Mouse (Mus musculus): ENCODE measurements around the gene Dhrs1. TPM values are rescaled to one million over a fixed set of nuclear protein-coding genes. Genes with fewer than 3 reads are reported as not detected.

Gene Dhrs1
- polyA plus RNA-seq, 1 experiment, result 120 TPM

DNA sequence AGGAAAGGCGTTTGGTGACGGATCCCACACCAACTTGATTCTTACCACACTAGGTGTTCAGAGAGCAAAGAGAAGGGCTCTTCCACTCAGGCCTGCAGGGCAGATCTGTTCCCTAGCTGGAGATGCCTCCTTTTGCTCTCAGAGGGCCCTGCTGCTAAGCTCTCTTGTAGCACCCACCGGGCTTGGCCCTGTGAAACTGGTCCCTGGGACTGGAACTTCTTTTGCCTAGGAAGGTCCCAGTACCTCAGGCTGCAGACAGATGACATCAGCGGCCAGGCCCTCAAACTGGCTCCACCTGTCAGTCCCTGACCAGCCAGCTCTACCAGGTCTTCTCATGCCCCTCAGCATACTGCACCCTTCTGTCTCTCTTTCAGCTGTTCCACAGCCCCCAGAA lies 31.8 kb downstream of the Dhrs1 start, which contains the start of gene Tgm1:
Gene Tgm1 (minus strand): TSS at position 198 of the 394 bp plus-strand sequence.
- Histone ChIP-seq H3K4me1 (ENCODE audit: control insufficient read depth, insufficient read depth, low read length) (peaks cover 11% of the 10 kb centered on the region), H3K27ac (ENCODE audit: insufficient read depth, low read depth, low read length) (no peak within 1 kb of the TSS), H3K4me3 (ENCODE audit: insufficient read depth, low read length) (peak within 1 kb of the TSS; percentile 25)
- TF ChIP-seq POLR2A (IDR thresholded peaks at IDR 0.05; ENCODE audit: borderline replicate concordance, low read depth, low read length) (no peak), CTCF (IDR thresholded peaks at IDR 0.05; ENCODE audit: low read depth, low read length) (no peak)

DNA sequence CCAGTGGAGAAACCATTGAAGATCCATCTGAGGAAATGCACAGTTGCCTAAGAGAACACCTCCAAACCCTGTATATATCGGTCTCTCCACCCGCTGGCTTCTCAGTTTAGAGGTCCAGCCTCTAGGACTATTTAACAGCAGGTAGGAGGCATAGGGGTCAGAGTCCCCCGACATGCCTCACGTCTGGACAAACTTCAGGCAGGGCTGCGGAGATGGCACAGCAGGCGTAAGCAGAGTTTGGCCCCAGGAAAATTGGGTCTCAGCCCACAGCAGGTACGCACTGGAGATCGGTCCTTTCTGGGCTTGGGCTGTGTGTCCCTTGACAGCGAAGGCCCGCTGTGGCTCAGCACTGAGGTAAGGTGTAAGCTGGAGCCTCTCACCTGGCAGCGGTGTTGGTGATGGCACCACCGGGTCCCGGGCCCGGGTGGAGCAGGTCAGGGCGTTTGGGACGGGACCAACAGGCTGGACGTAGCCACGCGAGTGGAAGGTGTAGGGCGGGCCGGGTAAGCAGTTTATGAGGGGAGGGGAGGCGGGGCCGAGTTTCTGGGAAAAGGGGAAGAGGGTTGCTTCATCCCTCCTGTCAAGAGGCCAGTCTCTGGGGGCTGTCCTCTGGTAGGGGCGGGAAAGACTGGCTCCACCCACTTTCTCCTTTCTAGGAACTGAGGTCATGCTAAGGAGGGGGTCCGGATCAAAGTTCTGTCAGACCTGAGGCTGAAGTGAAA lies 32.3 kb downstream of the Dhrs1 start:
- no peak for TF ChIP-seq CTCF (IDR thresholded peaks at IDR 0.05; ENCODE audit: low read depth, low read length)
- no peak for TF ChIP-seq POLR2A (IDR thresholded peaks at IDR 0.05; ENCODE audit: borderline replicate concordance, low read depth, low read length)
- Histone ChIP-seq H3K4me1 (ENCODE audit: control insufficient read depth, insufficient read depth, low read length) (peaks cover 11% of the 10 kb centered on the region), H3K4me3 (ENCODE audit: insufficient read depth, low read length) (peak overlapping the region; percentile 25), H3K27ac (ENCODE audit: insufficient read depth, low read depth, low read length) (no peak overlapping the region)

DNA sequence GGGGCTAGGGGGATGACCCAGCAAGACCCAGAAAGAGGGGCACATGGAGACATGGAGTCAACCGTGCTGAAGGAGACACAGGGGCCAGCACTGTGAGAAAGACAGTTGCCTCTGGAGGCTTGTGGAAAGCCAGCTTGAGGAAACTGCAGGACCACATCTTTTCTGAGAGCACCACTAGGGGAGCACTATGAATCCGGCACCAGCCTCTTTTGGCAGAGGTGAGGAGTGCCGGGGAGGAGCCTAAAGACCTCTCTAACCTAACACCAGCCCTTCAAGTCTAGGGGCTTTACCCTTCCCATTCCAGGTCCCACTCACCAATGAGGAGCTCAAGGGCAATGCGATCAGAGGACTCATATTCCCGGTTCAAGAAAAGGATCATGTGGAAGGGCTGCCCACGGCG lies 33.7 kb downstream of the Dhrs1 start:
- TF ChIP-seq POLR2A (IDR thresholded peaks at IDR 0.05; ENCODE audit: borderline replicate concordance, low read depth, low read length), result no peak
- TF ChIP-seq CTCF (IDR thresholded peaks at IDR 0.05; ENCODE audit: low read depth, low read length), result no peak
- Histone ChIP-seq H3K4me1 (ENCODE audit: control insufficient read depth, insufficient read depth, low read length) (peaks cover 11% of the 10 kb centered on the region), H3K4me3 (ENCODE audit: insufficient read depth, low read length) (no peak overlapping the region), H3K27ac (ENCODE audit: insufficient read depth, low read depth, low read length) (no peak overlapping the region)

DNA sequence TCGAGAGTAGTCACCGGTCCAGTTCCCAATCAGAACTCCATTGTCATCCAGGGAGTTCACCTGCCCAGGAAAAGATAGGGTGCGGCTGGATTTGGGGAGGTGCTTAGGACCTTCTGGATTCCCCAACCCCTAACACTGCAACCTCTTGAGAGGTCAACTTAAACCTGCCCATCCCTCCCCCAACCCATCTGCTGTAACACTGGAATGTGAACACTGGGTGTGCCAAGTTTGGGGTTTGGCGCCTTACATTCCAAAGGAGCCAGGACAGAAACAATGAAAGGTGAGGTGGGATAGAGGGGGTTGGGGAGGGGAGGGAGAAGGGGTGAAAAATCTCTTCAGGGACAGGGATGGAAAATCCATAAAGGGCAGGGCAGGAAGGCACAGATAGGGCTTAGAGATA lies 36.0 kb downstream of the Dhrs1 start:
- Histone ChIP-seq H3K27ac (ENCODE audit: insufficient read depth, low read depth, low read length) (no peak overlapping the region), H3K4me3 (ENCODE audit: insufficient read depth, low read length) (no peak overlapping the region), H3K4me1 (ENCODE audit: control insufficient read depth, insufficient read depth, low read length) (peaks cover 11% of the 10 kb centered on the region)
- TF ChIP-seq CTCF (IDR thresholded peaks at IDR 0.05; ENCODE audit: low read depth, low read length), result no peak
- TF ChIP-seq POLR2A (IDR thresholded peaks at IDR 0.05; ENCODE audit: borderline replicate concordance, low read depth, low read length), result no peak

DNA sequence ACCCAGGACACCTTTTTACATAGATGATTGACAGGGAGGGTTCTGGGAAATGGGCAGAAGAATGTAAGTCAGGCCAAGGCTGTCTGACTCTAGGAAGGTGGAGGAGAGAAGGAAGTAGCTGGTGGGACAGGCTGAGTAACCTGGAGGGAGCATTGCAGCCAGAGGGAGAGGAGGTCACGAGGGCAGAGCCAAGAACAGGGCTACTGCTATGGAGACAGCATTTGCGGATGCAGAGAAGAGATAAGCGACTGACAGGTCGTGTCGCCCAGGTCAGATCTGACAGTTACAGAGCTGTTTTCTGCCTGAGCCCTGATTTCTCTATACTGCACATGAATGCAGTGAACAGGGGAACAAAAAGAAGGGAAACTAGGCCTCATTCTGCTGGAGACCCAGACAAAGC lies 38.1 kb downstream of the Dhrs1 start:
- Histone ChIP-seq H3K4me1 (ENCODE audit: control insufficient read depth, insufficient read depth, low read length) (peaks cover 19% of the 10 kb centered on the region), H3K27ac (ENCODE audit: insufficient read depth, low read depth, low read length) (no peak overlapping the region), H3K4me3 (ENCODE audit: insufficient read depth, low read length) (no peak overlapping the region)
- no peak for TF ChIP-seq POLR2A (IDR thresholded peaks at IDR 0.05; ENCODE audit: borderline replicate concordance, low read depth, low read length)
- TF ChIP-seq CTCF (IDR thresholded peaks at IDR 0.05; ENCODE audit: low read depth, low read length), result no peak

DNA sequence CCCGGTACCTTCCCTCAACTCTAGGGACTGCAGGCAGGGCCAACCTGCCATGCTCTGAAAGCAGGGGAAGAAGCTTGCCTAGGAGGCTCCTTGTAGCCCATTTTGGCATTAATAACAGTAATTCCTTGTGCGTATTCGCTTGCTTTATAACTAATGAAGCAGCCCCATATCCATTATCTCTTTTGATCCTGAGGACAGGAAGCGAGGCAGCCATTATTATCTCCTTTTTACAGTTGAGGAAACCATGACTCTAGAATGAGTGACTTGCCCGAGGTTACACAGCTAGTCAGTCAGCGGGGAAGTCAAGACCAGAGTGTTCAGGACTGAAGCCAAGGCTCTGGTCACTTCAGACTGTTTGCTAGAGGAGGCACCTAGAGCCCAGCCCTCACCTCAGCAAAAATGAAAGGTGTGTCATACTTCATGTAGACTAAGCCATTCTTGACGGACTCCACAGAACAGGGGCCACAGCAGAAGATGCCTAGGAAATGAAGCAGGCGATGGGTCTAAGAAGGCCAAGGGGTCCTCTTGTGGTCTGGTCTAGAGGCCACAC lies 39.4 kb downstream of the Dhrs1 start:
- Histone ChIP-seq H3K4me3 (ENCODE audit: insufficient read depth, low read length) (no peak overlapping the region), H3K4me1 (ENCODE audit: control insufficient read depth, insufficient read depth, low read length) (peaks cover 19% of the 10 kb centered on the region), H3K27ac (ENCODE audit: insufficient read depth, low read depth, low read length) (no peak overlapping the region)
- no peak for TF ChIP-seq POLR2A (IDR thresholded peaks at IDR 0.05; ENCODE audit: borderline replicate concordance, low read depth, low read length)
- TF ChIP-seq CTCF (IDR thresholded peaks at IDR 0.05; ENCODE audit: low read depth, low read length), result no peak

DNA sequence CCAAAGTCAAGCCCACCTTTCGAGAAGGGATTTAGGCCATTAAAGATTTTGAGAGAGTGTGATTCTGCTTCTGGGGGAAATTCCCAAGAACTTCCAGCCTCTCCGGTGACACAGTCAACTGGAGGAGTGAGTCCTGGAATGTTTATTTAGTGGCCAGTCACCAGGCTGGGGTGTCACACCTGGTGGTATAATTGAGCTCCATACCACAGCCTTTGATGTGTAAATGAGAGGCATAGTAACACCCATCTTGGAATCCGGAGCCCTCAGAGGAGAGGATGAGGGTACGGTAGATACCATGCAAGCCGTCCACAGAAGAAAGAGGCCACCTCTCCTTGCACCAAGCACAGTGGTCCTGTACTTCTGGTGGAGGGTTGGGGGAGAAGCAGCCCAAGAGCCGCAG lies 42.7 kb downstream of the Dhrs1 start:
- Histone ChIP-seq H3K27ac (ENCODE audit: insufficient read depth, low read depth, low read length) (no peak overlapping the region), H3K4me3 (ENCODE audit: insufficient read depth, low read length) (no peak overlapping the region), H3K4me1 (ENCODE audit: control insufficient read depth, insufficient read depth, low read length) (peaks cover 29% of the 10 kb centered on the region)
- TF ChIP-seq POLR2A (IDR thresholded peaks at IDR 0.05; ENCODE audit: borderline replicate concordance, low read depth, low read length) (no peak), CTCF (IDR thresholded peaks at IDR 0.05; ENCODE audit: low read depth, low read length) (no peak)

DNA sequence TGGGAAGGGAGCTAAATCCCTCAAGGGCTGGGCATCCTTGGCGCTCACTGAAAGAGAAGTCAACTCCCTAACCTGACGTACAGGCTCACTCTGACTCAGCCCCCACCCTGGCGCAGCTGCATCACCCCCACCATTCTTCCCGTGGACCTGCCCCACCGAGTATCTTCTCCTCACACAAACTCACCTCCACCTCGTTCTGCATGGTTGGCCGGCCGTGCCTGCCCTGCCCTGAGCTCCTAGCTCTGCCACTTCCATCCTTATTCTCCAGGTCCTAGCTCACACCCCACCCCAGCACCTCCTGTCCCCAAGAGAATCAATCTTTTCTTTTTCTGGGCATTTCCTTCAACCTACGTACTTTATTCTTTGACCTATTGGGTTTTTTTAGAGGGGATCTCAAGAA lies 44.4 kb downstream of the Dhrs1 start:
- Histone ChIP-seq H3K4me1 (ENCODE audit: control insufficient read depth, insufficient read depth, low read length) (peaks cover 38% of the 10 kb centered on the region), H3K27ac (ENCODE audit: insufficient read depth, low read depth, low read length) (no peak overlapping the region), H3K4me3 (ENCODE audit: insufficient read depth, low read length) (no peak overlapping the region)
- TF ChIP-seq CTCF (IDR thresholded peaks at IDR 0.05; ENCODE audit: low read depth, low read length) (no peak), POLR2A (IDR thresholded peaks at IDR 0.05; ENCODE audit: borderline replicate concordance, low read depth, low read length) (no peak)

DNA sequence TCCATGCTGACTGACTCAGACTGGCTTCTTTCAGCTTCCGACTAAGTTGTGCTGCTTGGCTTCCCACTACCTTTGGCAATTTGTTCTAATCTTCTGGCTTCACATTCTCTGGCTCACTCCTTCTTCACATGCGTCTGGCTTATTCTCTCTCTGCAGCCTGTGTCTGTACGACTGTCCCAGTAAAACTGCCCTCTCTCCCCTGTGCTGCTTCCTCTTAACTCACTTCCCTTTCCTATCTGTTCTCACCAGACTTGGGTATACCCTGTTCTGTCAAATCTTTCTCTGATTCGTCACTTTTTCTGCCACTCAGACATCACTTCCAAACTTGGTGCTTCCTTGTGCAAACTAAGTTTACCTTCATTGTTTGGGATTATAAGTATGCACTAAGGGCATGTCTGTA lies 48.3 kb downstream of the Dhrs1 start:
- H3K4me1 ChIP-seq (ENCODE audit: control insufficient read depth, insufficient read depth, low read length), result peaks cover 26% of the 10 kb centered on the region
- peak overlapping the region; percentile 63 for H3K27ac ChIP-seq (ENCODE audit: insufficient read depth, low read depth, low read length)
- H3K4me3 ChIP-seq (ENCODE audit: insufficient read depth, low read length), result peak overlapping the region; percentile 59
- TF ChIP-seq POLR2A (IDR thresholded peaks at IDR 0.05; ENCODE audit: borderline replicate concordance, low read depth, low read length), result no peak
- no peak for TF ChIP-seq CTCF (IDR thresholded peaks at IDR 0.05; ENCODE audit: low read depth, low read length)

DNA sequence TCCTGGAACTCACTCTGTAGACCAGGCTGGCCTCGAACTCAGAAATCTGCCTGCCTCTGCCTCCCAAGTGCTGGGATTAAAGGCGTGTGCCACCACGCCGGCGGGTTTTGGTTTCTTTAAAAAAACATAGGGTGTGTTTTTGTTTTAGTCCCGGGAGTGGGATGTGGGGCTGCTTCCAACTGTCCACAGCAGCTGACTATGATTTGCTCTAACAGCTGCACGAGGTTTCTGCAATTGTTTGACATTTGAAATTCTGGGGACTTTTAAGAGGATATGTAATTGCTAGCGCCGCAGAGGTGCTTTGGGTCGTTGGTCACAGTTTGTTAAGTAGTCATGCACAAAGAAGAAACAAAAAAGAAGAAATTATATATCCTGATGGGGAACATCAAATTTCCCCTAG lies 56.1 kb downstream of the Dhrs1 start:
- no peak for TF ChIP-seq CTCF (IDR thresholded peaks at IDR 0.05; ENCODE audit: low read depth, low read length)
- no peak for TF ChIP-seq POLR2A (IDR thresholded peaks at IDR 0.05; ENCODE audit: borderline replicate concordance, low read depth, low read length)
- Histone ChIP-seq H3K4me3 (ENCODE audit: insufficient read depth, low read length) (no peak overlapping the region), H3K4me1 (ENCODE audit: control insufficient read depth, insufficient read depth, low read length) (peaks cover 12% of the 10 kb centered on the region)

More for the DNA sequence above, 56.1 kb downstream of the Dhrs1 start:
- H3K27ac ChIP-seq (ENCODE audit: insufficient read depth, low read depth, low read length), result no peak overlapping the region

Other genes starting within 250 kb of the Dhrs1 start
- not detected in 2 replicates for gene Cpne6, start 235.2 kb downstream of the Dhrs1 start, polyA plus RNA-seq (2012; ENCODE audit: insufficient read depth, insufficient read length, missing spikeins)
- gene Nrl, start 220.7 kb downstream of the Dhrs1 start, polyA plus RNA-seq (2012; ENCODE audit: insufficient read depth, insufficient read length, missing spikeins), result not detected in 2 replicates
- 34.7 and 38.6 TPM in 2 replicates for gene Pck2, start 205.4 kb downstream of the Dhrs1 start, polyA plus RNA-seq (2012; ENCODE audit: insufficient read depth, insufficient read length, missing spikeins)
- gene Dcaf11, start 185.7 kb downstream of the Dhrs1 start, polyA plus RNA-seq (2012; ENCODE audit: insufficient read depth, insufficient read length, missing spikeins), result 54.5 and 57.0 TPM in 2 replicates
- gene A730061H03Rik, start 185.3 kb downstream of the Dhrs1 start, polyA plus RNA-seq (2012; ENCODE audit: insufficient read depth, insufficient read length, missing spikeins), result not detected in 2 replicates
- gene Fitm1, start 170.1 kb downstream of the Dhrs1 start, polyA plus RNA-seq (2012; ENCODE audit: insufficient read depth, insufficient read length, missing spikeins), result not detected in 2 replicates
- gene Psme1, start 167.6 kb downstream of the Dhrs1 start, polyA plus RNA-seq (2012; ENCODE audit: insufficient read depth, insufficient read length, missing spikeins), result 382 and 397 TPM in 2 replicates
- 19.3 and 21.9 TPM in 2 replicates for gene Emc9, start 160.4 kb downstream of the Dhrs1 start, polyA plus RNA-seq (2012; ENCODE audit: insufficient read depth, insufficient read length, missing spikeins)
- gene Psme2, start 154.6 kb downstream of the Dhrs1 start, polyA plus RNA-seq (2012; ENCODE audit: insufficient read depth, insufficient read length, missing spikeins), result 219 and 291 TPM in 2 replicates
- 38.5 and 45.6 TPM in 2 replicates for gene Rnf31, start 154.0 kb downstream of the Dhrs1 start, polyA plus RNA-seq (2012; ENCODE audit: insufficient read depth, insufficient read length, missing spikeins)
- 74.7 and 77.7 TPM in 2 replicates for gene Irf9, start 142.1 kb downstream of the Dhrs1 start, polyA plus RNA-seq (2012; ENCODE audit: insufficient read depth, insufficient read length, missing spikeins)
- gene Rec8, start 127.7 kb downstream of the Dhrs1 start, polyA plus RNA-seq (2012; ENCODE audit: insufficient read depth, insufficient read length, missing spikeins), result 0.25 TPM in 1 of 2 replicates, not detected in the other
- 31.4 and 33.3 TPM in 2 replicates for gene Ipo4, start 109.7 kb downstream of the Dhrs1 start, polyA plus RNA-seq (2012; ENCODE audit: insufficient read depth, insufficient read length, missing spikeins)
- gene Gm49378, start 107.8 kb downstream of the Dhrs1 start, polyA plus RNA-seq (2012; ENCODE audit: insufficient read depth, insufficient read length, missing spikeins), result 0.59 and 3.0 TPM in 2 replicates
- 61.9 and 64.9 TPM in 2 replicates for gene Tm9sf1, start 101.9 kb downstream of the Dhrs1 start, polyA plus RNA-seq (2012; ENCODE audit: insufficient read depth, insufficient read length, missing spikeins)
- 1.6 and 1.7 TPM in 2 replicates for gene Tssk4, start 95.5 kb downstream of the Dhrs1 start, polyA plus RNA-seq (2012; ENCODE audit: insufficient read depth, insufficient read length, missing spikeins)
- gene Mdp1, start 85.2 kb downstream of the Dhrs1 start, polyA plus RNA-seq (2012; ENCODE audit: insufficient read depth, insufficient read length, missing spikeins), result 35.9 and 36.3 TPM in 2 replicates
- 38.8 and 41.2 TPM in 2 replicates for gene Gmpr2, start 73.7 kb downstream of the Dhrs1 start, polyA plus RNA-seq (2012; ENCODE audit: insufficient read depth, insufficient read length, missing spikeins)
- 318 and 335 TPM in 2 replicates for gene Nedd8, start 73.6 kb downstream of the Dhrs1 start, polyA plus RNA-seq (2012; ENCODE audit: insufficient read depth, insufficient read length, missing spikeins)
- gene Tinf2, start 63.9 kb downstream of the Dhrs1 start, polyA plus RNA-seq (2012; ENCODE audit: insufficient read depth, insufficient read length, missing spikeins), result 18.0 and 19.5 TPM in 2 replicates
- gene Tgm1, start 31.8 kb downstream of the Dhrs1 start, polyA plus RNA-seq (2012; ENCODE audit: insufficient read depth, insufficient read length, missing spikeins), result 0.59 and 1.1 TPM in 2 replicates
- gene Rabggta, start 23.4 kb downstream of the Dhrs1 start, polyA plus RNA-seq (2012; ENCODE audit: insufficient read depth, insufficient read length, missing spikeins), result 28.2 and 29.4 TPM in 2 replicates
- 17.1 and 22.1 TPM in 2 replicates for gene Nop9, start within 50 bp of the Dhrs1 start, polyA plus RNA-seq (2012; ENCODE audit: insufficient read depth, insufficient read length, missing spikeins)
- 0.67 TPM in 1 of 2 replicates, not detected in the other for gene Cideb, start 12.8 kb upstream of the Dhrs1 start, polyA plus RNA-seq (2012; ENCODE audit: insufficient read depth, insufficient read length, missing spikeins)
- 0.15 and 0.25 TPM in 2 replicates for gene Ltb4r2, start 15.7 kb upstream of the Dhrs1 start, polyA plus RNA-seq (2012; ENCODE audit: insufficient read depth, insufficient read length, missing spikeins)
- 1.5 and 1.7 TPM in 2 replicates for gene Ltb4r1, start 20.3 kb upstream of the Dhrs1 start, polyA plus RNA-seq (2012; ENCODE audit: insufficient read depth, insufficient read length, missing spikeins)
- gene Adcy4, start 38.4 kb upstream of the Dhrs1 start, polyA plus RNA-seq (2012; ENCODE audit: insufficient read depth, insufficient read length, missing spikeins), result not detected in 2 replicates
- gene Ripk3, start 43.2 kb upstream of the Dhrs1 start, polyA plus RNA-seq (2012; ENCODE audit: insufficient read depth, insufficient read length, missing spikeins), result 28.4 and 31.8 TPM in 2 replicates
- 0.36 and 0.99 TPM in 2 replicates for gene Nfatc4, start 77.5 kb upstream of the Dhrs1 start, polyA plus RNA-seq (2012; ENCODE audit: insufficient read depth, insufficient read length, missing spikeins)
- 2.3 and 3.2 TPM in 2 replicates for gene Nynrin, start 108.3 kb upstream of the Dhrs1 start, polyA plus RNA-seq (2012; ENCODE audit: insufficient read depth, insufficient read length, missing spikeins)
- gene Cbln3, start 138.7 kb upstream of the Dhrs1 start, polyA plus RNA-seq (2012; ENCODE audit: insufficient read depth, insufficient read length, missing spikeins), result 0.16 TPM in 1 of 2 replicates, not detected in the other
- gene Khnyn, start 139.3 kb upstream of the Dhrs1 start, polyA plus RNA-seq (2012; ENCODE audit: insufficient read depth, insufficient read length, missing spikeins), result 26.8 and 28.9 TPM in 2 replicates
- 2.0 and 3.2 TPM in 2 replicates for gene Sdr39u1, start 154.6 kb upstream of the Dhrs1 start, polyA plus RNA-seq (2012; ENCODE audit: insufficient read depth, insufficient read length, missing spikeins)
- not detected in 2 replicates for gene Cma1, start 199.0 kb upstream of the Dhrs1 start, polyA plus RNA-seq (2012; ENCODE audit: insufficient read depth, insufficient read length, missing spikeins)
- not detected in 2 replicates for gene Cma2, start 205.3 kb upstream of the Dhrs1 start, polyA plus RNA-seq (2012; ENCODE audit: insufficient read depth, insufficient read length, missing spikeins)